Mouse (Mus musculus) lung, postnatal 10 days (tissue): ENCODE measurements at regions not wholly inside any gene's neighbourhood (a gene's known extent, or its start where the extent isn't known, plus 50 kb on each side); places are given as distances from the start of the nearest gene placed in this dataset.

Experiments used
- DNase-seq: peaks from one replicate; pipeline ENCODE4 v3.0.0; 2021

DNA sequence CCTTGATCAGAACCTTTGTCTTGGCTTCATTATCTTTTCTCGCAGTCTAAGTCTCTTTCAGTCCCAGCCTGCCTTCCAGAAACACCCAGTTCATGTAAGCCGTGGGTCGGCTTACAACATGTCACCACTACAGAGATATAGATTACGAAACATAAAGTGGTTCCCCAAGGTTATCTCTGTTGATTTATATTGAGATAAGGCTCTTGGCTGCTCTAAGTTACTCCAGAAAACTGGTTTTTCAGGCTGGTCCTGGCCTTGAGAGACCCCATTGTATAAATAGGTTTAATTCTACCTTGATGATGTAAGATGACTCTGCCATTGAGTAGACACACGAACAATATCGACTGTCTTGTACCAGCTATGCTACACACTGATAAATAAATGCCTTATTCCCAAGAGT lies 323.8 kb downstream of the Plod2 start:
- DNase-seq: no peak

- peak; percentile 66 for DNase-seq
Observed at GRCm38 (mm10) chr9:92878589-92878988, 336.6 kb downstream of the Plod2 start.

GRCm38 (mm10) chr9:92879812-92880211 lies 337.8 kb downstream of the Plod2 start:
- no peak for DNase-seq

- no peak for DNase-seq
Observed at GRCm38 (mm10) chr9:92882251-92882832, 340.3 kb downstream of the Plod2 start.

DNA sequence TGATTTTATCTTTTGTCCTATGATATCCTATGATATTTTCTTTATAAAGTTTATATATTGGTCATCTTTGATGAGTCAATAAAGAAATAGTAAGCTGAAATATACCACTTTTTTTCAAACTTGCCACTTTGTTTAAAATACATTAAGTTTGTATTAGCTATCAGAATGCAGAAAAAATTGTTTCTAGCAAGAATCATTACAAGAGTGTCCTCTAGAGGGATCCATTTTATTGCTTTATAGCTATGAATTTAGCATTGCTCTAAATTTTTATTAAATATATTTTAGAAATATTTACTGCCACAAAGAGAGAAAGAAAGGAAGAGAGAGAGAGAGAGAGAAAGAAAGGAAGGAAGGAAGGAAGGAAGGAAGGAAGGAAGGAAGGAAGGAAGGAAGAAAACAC lies 348.0 kb downstream of the Plod2 start:
- no peak for DNase-seq

GRCm38 (mm10) chr9:92899733-92900132 lies 357.7 kb downstream of the Plod2 start:
- no peak for DNase-seq

DNA sequence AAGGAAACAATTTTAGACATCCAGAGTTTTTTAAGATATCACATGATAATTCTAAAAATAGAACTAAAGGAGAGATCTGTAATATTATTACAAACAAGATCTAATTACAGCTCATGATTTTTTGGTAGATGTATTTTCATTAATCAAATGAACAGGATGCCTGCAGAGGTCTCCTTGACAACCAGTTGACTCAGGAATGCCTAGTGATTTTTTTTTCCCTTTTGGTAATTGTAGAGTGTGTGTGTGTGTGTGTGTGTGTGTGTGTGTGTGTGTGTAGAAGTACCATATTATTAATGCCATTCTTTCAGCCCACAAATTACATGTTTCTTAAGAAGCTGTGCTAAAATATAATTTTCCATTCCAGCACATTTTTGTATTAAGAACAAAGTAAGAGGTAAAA lies 365.1 kb downstream of the Plod2 start:
- no peak for DNase-seq

- DNase-seq: no peak
Observed at GRCm38 (mm10) chr9:92919396-92919795, 377.4 kb downstream of the Plod2 start.

DNA sequence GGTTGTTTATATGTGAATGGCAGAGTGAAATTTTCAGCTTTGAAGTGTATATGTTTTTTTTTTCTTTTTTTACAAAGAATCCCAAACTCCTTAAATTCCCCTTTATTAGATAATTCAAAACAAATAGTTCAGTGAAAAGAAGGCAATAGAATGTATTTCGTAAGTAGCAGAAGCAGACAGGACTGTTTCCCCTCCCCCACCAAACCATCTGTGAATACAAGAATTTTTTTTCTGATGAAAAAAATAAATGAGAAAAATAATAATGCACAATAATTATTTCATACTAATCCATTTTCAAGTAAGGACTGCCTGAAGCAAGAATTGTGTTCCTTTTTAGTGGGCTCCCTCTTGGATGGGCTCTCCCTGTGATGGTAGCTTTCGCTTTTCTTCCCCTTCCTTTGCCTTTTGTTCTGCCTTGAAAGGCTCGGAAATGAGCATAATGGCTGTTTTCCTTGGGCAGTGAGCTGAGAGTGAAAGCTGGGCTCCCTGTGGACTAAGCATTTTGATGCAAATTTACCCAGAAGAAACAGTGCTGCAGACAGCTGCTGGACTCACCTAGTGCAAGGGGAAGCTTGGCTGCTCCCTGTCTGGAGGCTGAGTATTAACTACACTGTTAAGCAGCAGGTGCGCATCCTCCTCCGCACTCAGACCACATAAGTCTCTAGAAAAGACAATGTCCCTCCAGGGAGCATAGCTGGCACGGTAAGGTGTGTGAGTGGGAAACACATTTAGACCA lies 388.4 kb downstream of the Plod2 start:
- DNase-seq: no peak

- no peak for DNase-seq
Observed at GRCm38 (mm10) chr9:92937802-92938201, 395.8 kb downstream of the Plod2 start.

GRCm38 (mm10) chr9:92950092-92950491 lies 408.1 kb downstream of the Plod2 start:
- DNase-seq: no peak

DNA sequence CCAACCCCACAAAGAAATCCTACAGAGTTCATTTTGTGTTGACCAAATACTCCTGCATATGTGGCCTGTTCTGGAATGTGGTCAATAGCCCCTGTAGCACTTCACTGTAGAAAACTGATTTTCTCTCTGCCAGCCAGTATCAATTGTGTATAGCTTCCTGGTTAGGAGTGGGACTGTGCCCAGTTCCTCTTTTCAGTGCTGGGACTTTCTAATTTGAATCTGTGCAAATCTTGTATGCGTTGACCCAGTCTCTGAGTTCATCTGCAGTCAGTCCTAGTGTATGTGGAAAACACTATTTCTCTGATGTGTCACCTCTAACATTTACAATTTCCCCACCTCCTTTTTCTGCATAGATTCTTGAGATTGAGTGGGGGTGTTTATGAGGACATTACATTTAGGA lies 421.3 kb downstream of the Plod2 start:
- no peak for DNase-seq

DNA sequence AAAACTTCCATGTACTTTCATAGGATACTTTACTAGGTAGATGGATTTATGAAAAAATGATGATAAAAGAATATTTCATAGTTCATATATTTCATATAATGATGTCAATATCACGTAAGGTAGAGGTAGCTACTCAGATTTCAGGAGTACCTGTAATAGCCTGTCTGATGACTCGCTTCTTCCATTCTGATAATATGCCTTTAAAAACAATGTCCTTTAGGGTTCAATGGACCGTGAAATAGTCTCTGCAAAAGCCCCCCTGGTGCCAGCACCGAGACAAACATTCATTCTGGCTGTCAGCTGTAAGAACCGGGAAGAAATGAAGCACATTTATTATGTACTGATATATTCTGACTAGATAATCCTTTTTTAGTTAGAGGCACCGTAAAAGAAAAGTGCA lies 449.7 kb downstream of the Plod2 start:
- DNase-seq: no peak

- no peak for DNase-seq
Observed at GRCm38 (mm10) chr9:92996156-92996555, 454.1 kb downstream of the Plod2 start.

GRCm38 (mm10) chr9:93005182-93005953 lies 463.3 kb downstream of the Plod2 start:
- DNase-seq: no peak

GRCm38 (mm10) chr9:93008511-93009302 lies 466.7 kb downstream of the Plod2 start:
- no peak for DNase-seq

DNA sequence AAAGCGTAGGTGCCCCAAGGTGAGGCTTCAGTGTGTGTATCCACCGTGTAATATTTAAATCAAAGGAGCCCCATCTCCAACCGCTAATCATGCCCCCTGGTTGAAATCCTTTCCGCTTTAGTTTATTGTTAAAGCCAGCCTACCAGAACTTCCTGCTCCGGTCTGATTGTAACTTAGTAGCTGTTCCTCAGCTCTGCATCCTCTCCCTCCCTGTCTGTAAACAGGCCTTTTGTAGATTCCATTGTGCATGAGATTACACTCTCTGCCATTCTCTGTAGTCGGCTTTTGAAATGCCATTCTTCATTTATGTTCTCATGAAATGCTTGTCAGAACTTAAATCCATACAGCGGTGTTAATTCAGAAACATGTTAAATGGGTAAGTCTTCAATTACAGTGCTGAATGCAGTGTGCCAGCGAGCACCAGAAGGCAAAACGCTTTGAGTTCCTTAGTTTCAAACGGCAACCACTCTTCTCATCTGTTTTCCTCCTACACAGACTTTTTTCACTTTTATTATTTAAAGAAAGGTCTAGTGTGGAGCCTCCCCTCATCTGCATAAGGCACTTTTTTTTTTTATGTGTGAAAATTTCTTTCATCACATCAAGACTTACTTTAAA lies 502.4 kb downstream of the Plod2 start:
- DNase-seq: no peak

- no peak for DNase-seq
Observed at GRCm38 (mm10) chr9:93072140-93072539, 530.1 kb downstream of the Plod2 start.

DNA sequence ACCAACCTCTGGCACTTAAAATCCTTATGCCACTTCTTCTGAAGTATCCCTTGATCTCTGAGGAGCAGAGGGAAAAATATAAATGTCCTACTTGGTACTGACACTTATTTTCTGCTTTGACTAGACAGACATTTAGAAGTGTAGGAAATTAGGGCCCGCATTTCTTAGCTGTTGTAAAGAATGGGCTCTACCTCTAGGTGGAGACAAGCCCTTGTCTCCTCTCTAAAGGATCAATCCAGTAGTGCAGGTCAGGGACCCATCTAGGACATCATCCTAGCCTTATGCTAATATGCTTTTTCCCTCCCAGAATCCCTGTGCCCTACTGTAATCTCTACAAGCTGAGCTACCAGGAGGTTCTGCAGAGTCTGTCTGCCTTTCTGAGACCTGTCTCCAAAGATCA lies 541.1 kb downstream of the Plod2 start:
- DNase-seq: no peak

- DNase-seq: no peak
Observed at GRCm38 (mm10) chr9:93098008-93098581, 556.1 kb downstream of the Plod2 start.

- DNase-seq: no peak
Observed at GRCm38 (mm10) chr9:93130561-93130960, 588.5 kb downstream of the Plod2 start.

DNA sequence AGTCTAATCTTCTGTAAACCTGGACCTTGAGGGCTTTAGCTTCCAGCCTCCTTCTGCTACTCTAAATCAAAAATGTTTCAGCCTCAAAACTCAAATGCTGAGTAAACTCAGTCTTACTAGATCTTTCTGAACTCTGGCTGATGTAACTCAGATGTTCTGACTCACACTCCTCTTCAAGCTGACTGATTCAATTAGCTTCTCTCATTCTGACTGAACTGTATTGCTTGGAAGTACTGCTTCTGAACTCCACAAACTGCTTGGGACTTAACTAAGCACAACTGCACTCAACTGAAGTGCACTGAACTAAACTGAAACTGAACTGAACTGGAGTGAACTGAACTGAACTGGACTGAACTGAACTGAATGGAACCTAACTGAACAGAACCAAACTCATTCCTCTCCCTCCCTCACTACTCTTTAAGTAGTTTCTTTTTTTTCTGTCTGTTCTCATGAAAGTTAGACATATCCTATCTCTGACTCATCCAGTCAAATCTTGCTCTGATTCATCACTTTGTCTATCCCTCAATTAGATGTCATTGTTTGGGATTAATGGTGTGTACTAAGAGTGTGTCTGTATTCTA lies 589.7 kb downstream of the Plod2 start:
- DNase-seq: no peak
